Mouse (Mus musculus): Measurements from ENCODE around the gene Rora.

- TF ChIP-seq POLR2A (IDR thresholded peaks at IDR 0.05; ENCODE audit: control insufficient read depth, extremely low read depth, insufficient read depth, low read length, poor library complexity) (no peak), CTCF (IDR thresholded peaks at IDR 0.05; ENCODE audit: borderline replicate concordance, control insufficient read depth, extremely low read depth, insufficient read depth, low read length, poor library complexity) (no peak)
Measured at GRCm38 (mm10) chr9:69242538-69242937, 589.0 kb downstream of the Rora start.

All from thymus, adult 2 months (tissue).